Mouse (Mus musculus) intestine, postnatal 0 days (tissue): ENCODE results near the gene Slc7a5. TPM values are rescaled to one million over a fixed set of nuclear protein-coding genes. Genes with fewer than 3 reads are reported as not detected.

ENCODE experiments used
- ATAC-seq: fragments of 200-750 bp; cut with Nextera tagmentation; 2 replicates; pipeline ENCODE4 v1.8.0; 2017; ENCODE audit warnings: mild to moderate bottlenecking, moderate TSS enrichment, moderate library complexity
- H3K27ac ChIP-seq: fragments of 300-500 bp; sonication (generic); 2 replicates; pipeline ENCODE4 v1.5.1; 2014; ENCODE audit warnings: mild to moderate bottlenecking, low read depth, low read length, moderate library complexity
- H3K27me3 ChIP-seq: fragments of 300-500 bp; sonication (generic); replicated peaks from 2 replicates; pipeline ENCODE4 v1.6.1; 2014; ENCODE audit warnings: low read length, mixed read lengths; ENCODE audit not compliant: control insufficient read depth, insufficient read depth
- H3K36me3 ChIP-seq: fragments of 300-500 bp; sonication (generic); 2 replicates; pipeline ENCODE4 v1.6.1; 2014; ENCODE audit warnings: mild to moderate bottlenecking, moderate library complexity; ENCODE audit not compliant: control insufficient read depth, insufficient read depth
- H3K4me1 ChIP-seq: fragments of 300-500 bp; sonication (generic); replicated peaks from 2 replicates; pipeline ENCODE4 v1.6.1; 2014; ENCODE audit warnings: antibody characterized with exemption, low read length, mixed read lengths; ENCODE audit not compliant: control insufficient read depth, insufficient read depth
- H3K4me2 ChIP-seq: fragments of 300-500 bp; sonication (generic); replicated peaks from 2 replicates; pipeline ENCODE4 v1.6.1; 2014; ENCODE audit warnings: low read depth, mild to moderate bottlenecking, moderate library complexity
- H3K4me3 ChIP-seq: fragments of 300-500 bp; sonication (generic); 2 replicates; pipeline ENCODE4 v1.5.1; 2014; ENCODE audit warnings: low read depth, low read length
- H3K9ac ChIP-seq: fragments of 300-500 bp; sonication (generic); 2 replicates; pipeline ENCODE4 v1.6.1; 2014; ENCODE audit warnings: mild to moderate bottlenecking, low read depth, low read length
- H3K9me3 ChIP-seq: fragments of 300-500 bp; sonication (generic); 2 replicates; pipeline ENCODE4 v1.6.1; 2016; ENCODE audit warnings: mixed run types; ENCODE audit not compliant: control insufficient read depth
- CTCF ChIP-seq: sonication (generic); IDR thresholded peaks from 2 replicates; pipeline ENCODE4 v1.5.1; 2016; ENCODE audit warnings: low read depth, mild to moderate bottlenecking, control low read depth, antibody characterized with exemption, moderate library complexity
- WGBS: fragments of 180-500 bp; shearing (Covaris S2); extraction: QIAGEN DNeasy Blood & Tissue Kit; methylation state at CpG from one replicate; pipeline ENCODE4 v1.1.7; 2014; 5-methylcytosine and 5-hydroxymethylcytosine counted together
- polyA plus RNA-seq: library from polyadenylated mRNA; unstranded; fragments of >200 nt; fragmentation: Nextera tagmentation; extraction: Ambion mirVana; gene quantifications from 2 replicates; pipeline ENCODE4 v1.2.1, GENCODE M21; 2015

Slc7a5 gene
- 4.7 and 6.1 TPM in 2 replicates for polyA plus RNA-seq

DNA sequence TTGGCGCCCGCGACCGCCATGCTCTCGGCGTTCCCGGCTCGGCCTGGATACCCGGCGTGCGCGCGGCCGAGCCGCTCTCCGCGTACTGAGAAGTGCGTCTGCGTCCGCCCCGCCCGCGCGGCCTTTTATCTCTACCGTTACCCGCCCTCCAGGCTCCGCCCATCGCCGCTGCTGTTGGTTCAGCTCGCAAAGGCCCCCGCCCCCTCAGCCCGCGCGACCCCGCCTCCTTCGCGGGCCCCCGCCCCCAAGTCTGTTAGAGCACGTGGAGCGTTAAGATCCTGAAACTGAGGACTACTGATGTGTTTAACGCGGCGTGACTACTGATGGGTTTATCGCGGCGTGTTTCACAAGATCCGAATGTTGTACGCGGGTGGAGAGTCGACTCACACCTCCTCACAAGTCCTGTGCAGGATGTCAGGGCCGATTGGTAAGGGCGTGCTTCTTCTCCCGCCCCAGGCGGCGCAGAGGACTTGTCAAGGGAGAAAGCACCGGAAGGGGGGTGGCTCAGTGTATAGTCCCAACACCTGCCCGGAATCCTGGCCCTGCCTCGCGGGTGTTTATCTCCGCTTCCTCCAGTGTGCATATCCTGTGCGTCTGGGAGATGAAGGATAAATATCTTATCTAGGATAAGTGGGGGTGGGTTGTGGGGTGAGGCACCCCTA is at the start of gene Slc7a5:
Slc7a5 (minus strand) TSS at position 108 of the 662 bp plus-strand sequence.
- Histone ChIP-seq H3K9ac (peak within 1 kb of the TSS; percentile 54), H3K27ac (no peak within 1 kb of the TSS), H3K4me3 (peak within 1 kb of the TSS; percentile 71), H3K4me1 (no peaks in the 10 kb centered on the region; the same call in none of the 2 replicates), H3K36me3 (no peaks in the 10 kb centered on the region), H3K9me3 (no peaks in the 10 kb centered on the region), H3K4me2 (peak within 1 kb of the TSS; percentile 92), H3K27me3 (no peaks in the 10 kb centered on the region)
- TF ChIP-seq CTCF = no peak
- ATAC-seq = peak; percentile 92
- under 1% methylated on average over 45 of the region's 61 CpGs for WGBS

DNA sequence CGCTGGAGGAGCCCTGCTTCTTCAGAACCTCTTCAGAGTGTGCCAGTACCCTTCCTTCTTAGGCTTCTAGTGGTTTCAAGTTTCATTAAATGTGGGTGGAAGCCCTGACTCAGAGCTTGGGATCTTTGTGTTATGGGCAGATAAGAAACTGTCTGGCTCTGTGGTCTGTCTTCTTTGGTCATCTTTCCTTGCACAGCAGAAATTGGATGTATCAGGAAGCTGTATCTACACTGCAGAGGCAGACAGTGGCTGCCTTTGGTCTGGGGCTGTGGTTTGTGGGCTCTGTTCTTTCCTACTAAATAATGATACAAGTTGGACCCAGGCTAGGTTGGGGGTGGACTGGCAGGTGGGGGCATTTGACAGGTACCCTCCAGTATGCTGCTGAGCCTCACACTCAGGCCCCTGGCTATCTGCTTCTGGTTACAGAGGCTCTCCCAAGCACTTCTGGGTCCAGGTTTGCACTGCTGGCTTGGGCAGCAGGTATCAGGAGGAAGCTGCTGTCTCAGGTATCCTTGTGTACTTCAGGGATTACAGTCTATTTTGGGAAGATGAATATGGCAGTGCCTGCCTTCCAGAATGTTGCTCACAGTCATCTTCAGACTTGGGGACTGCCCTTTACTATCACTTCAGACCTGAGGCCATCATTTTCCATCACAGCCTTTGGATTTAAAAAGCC is 48.5 kb upstream of the Slc7a5 start:
- WGBS = 69% methylated on average over 1 of the region's 1 CpGs

DNA sequence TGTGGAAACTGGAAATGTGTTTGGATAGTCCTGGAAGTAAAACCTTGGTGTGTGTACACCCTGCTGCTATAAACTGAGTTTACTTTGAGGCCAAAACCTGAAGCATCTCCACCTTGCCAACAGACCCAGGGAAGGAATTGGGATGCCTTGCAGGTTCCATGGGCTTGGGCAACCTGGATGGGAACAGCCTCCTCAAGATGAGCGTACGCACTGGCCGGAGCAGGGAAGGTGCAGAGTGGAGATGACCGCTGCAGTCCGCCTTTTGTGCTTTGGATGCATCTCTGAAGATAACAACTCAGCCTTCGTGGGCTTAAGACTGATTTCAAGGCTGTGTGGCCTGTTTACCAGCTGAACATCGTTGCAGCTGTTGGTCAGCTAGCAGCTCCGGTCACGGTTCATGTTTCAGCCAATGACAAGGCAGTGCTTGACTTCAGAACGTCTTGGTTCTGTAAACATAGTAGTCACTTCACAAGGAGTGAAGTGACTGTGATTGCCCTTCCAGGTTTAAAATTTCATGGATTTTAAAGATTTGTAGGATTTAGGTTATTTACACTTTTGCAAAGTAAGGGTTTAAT is 47.6 kb upstream of the Slc7a5 start:
- H3K4me3 ChIP-seq = no peak overlapping the region
- no peaks in the 10 kb centered on the region for H3K9me3 ChIP-seq
- no peak for TF ChIP-seq CTCF
- H3K4me2 ChIP-seq = no peak overlapping the region
- no peak overlapping the region for H3K27ac ChIP-seq
- no peaks in the 10 kb centered on the region for H3K27me3 ChIP-seq
- no peak for ATAC-seq
- H3K36me3 ChIP-seq = peaks cover 20% of the 10 kb centered on the region; the same call in 1 of the 2 replicates
- H3K9ac ChIP-seq = no peak overlapping the region
- WGBS = 69% methylated on average over 10 of the region's 10 CpGs
- H3K4me1 ChIP-seq = peaks cover 5% of the 10 kb centered on the region; the same call in 1 of the 2 replicates

More for the DNA sequence above, 48.5 kb upstream of the Slc7a5 start:
- Histone ChIP-seq H3K9me3 (no peaks in the 10 kb centered on the region), H3K4me1 (peaks cover 5% of the 10 kb centered on the region; the same call in 1 of the 2 replicates), H3K4me3 (no peak overlapping the region), H3K27me3 (no peaks in the 10 kb centered on the region), H3K36me3 (peaks cover 20% of the 10 kb centered on the region; the same call in 1 of the 2 replicates), H3K9ac (no peak overlapping the region), H3K4me2 (no peak overlapping the region), H3K27ac (peak overlapping the region; percentile 11; the same call in 1 of the 2 replicates)
- ATAC-seq = no peak
- no peak for TF ChIP-seq CTCF

DNA sequence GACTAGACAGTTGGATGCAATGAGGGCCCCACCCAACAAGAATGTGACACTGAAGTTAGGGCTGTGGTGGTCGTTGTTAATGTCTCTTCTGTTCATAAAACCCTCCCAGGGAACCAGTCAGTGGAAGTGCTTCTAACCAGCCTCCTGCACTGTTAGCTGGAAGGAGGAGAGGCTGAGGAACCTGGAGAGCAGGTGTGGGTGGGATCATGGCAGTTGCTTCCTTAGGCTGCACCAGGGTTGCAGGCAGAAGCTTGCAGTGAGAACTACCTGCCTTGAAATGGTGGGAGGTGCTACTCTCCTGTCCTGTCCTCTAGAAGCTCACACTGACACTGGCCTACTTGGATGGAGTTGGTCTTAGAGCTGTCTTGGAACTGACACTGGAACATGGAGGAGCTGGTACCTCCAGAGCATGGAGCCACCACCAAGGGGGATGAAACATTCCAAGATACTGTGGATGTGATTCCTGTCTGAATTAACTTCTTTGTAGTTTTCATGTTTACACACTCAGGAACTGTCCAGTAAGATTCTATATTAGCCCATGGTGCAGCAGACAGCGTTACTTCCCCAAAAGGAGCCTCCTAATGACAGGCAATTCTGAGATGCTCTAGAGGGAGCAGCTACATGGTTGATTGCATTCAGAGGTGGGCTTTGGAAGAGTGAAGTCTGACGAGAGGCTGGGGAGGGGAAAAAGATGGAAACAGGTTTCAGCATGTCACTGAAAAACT is 46.5 kb upstream of the Slc7a5 start:
- Histone ChIP-seq H3K4me1 (peaks cover 5% of the 10 kb centered on the region; the same call in 1 of the 2 replicates), H3K36me3 (peaks cover 20% of the 10 kb centered on the region; the same call in 1 of the 2 replicates), H3K9ac (no peak overlapping the region), H3K4me2 (no peak overlapping the region), H3K27ac (no peak overlapping the region), H3K9me3 (no peaks in the 10 kb centered on the region), H3K4me3 (no peak overlapping the region), H3K27me3 (no peaks in the 10 kb centered on the region)
- 65% methylated on average over 3 of the region's 3 CpGs for WGBS
- TF ChIP-seq CTCF = no peak
- no peak for ATAC-seq

DNA sequence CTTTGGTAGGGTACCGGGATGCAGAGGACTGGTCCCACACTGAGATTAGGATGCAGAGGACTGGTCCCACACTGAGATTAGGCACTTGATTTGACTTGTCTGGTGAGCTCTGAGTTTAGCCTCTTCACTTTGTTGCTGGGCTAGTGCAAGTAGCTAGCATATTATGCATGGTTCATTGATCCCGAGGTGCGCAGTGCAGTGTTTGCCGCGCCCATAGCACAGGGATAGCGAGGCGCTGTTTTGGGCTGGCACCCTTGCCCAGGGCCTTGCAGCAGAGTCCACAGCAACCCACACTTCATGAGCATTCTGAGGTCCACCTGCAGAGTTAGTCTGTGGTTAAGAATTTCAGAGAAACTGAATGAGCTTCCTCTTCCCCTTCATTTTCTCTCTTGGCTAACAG is 45.3 kb upstream of the Slc7a5 start:
- Histone ChIP-seq H3K27me3 (no peaks in the 10 kb centered on the region), H3K4me2 (no peak overlapping the region), H3K9ac (no peak overlapping the region), H3K27ac (no peak overlapping the region), H3K4me3 (no peak overlapping the region), H3K36me3 (peaks cover 20% of the 10 kb centered on the region; the same call in 1 of the 2 replicates), H3K4me1 (peaks cover 5% of the 10 kb centered on the region; the same call in 1 of the 2 replicates), H3K9me3 (no peaks in the 10 kb centered on the region)
- WGBS = 85% methylated on average over 7 of the region's 7 CpGs
- TF ChIP-seq CTCF = no peak
- ATAC-seq = no peak

DNA sequence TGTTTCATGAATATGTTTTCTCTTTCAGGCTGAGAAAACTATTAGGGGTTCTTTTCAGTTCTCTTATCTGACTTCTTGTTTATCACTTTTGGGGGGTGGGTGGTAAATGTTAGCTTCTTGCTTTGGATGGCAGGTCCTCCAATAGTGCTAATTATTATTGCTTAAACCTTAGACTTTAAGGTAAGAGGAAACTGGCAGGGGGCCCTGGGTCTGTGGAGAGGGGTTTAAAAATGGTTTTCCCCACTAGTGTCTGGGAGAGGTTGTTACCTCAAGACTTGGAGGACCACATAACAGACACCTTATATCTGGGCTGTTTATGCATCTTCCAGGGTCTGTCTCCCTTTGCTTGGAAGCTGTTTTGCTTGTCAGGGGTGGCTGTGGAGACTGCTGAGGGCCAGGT is 44.6 kb upstream of the Slc7a5 start:
- no peaks in the 10 kb centered on the region for H3K9me3 ChIP-seq
- TF ChIP-seq CTCF = no peak
- H3K27ac ChIP-seq = no peak overlapping the region
- H3K4me2 ChIP-seq = peak overlapping the region; percentile 77; the same call in 1 of the 2 replicates
- peaks cover 20% of the 10 kb centered on the region; the same call in 1 of the 2 replicates for H3K36me3 ChIP-seq
- no peak for ATAC-seq
- H3K4me1 ChIP-seq = peaks cover 5% of the 10 kb centered on the region; the same call in 1 of the 2 replicates
- H3K9ac ChIP-seq = peak overlapping the region; percentile 17; the same call in 1 of the 2 replicates
- H3K4me3 ChIP-seq = 0 out of 2 replicates have a peak overlapping the region, but pooled peaks have one; percentile 86
- H3K27me3 ChIP-seq = no peaks in the 10 kb centered on the region
